Mouse (Mus musculus) 416B (cell line): ENCODE results near the gene Mup22.
"Not testable (repeated sequence)": the region's sequence is repeated elsewhere in the genome, so short reads cannot be mapped to it uniquely, and the experiment has no call there.

Source experiments
- DNase-seq: peaks from one replicate; pipeline ENCODE4 v3.0.0; 2011; ENCODE audit warnings: low read depth

Mup22 gene

GRCm38 (mm10) chr4:60821363-60821762 is at the start of gene Mup22:
Gene Mup22, minus strand, starts transcription at chr4:60821463.
- DNase-seq: not testable (repeated sequence)

DNA sequence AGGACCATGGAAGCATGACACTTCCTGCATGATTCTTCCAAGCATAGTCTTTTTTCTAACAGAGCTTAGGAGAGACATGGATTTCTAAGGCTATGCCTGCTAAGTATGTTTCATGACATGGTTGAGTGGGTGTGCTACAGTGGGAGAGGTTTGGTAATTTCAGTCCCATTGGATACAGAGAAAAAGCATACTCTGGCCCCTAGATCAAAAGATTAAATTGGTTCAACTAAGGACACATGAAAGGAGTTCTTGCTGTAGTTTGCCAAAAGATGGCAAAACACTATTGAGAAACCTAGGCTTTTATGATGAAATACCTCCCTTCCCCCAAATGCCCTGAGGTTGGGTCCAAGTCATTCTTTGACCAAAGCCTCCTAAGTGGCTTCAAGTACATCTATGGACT is 19.6 kb upstream of the Mup22 start:
- not testable (repeated sequence) for DNase-seq
